8 mouse cellular contexts compared by ENCODE assay signal in the genomic region with DNA sequence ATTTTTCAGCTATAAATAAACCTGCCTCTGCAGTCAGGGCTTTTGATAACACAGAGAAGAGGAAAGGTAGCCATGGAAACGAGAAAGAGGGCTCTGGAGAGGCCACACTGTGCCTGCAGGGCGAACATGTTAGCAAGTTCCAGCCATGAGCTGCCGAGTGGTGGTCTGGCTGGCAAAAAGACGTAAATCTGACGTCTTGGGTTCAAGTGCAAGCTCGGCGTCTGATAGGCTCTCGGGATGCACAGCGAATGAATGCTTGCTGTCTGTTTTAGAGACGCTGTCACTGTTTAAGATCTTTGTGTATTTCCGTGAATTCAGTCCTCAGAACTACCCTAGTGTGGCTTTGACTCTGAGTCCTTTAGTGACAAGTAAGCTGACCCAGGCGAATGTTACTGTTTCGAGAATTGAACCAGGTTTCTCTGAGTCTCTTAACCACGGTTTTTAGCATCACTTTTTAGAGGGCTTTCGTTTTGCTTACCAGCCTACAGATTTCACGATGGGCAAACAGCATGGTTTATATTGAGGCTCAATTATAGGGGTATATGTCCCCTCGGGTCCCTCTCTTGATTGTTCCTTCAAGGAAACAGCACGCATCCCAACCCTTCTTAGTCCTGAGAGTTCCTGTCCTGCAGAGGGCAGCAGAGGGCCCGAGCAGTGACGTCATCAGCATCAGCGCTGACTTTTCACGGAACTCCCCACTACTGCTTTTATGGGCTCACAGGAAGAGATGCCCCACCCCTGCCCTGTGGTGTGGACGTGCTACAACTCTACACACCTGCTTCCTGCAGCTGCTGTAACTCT. TPM values are rescaled to one million over a fixed set of nuclear protein-coding genes. Genes with fewer than 3 reads are reported as not detected.
DNase-seq lines count a peak whose midpoint lies in the region; ATAC-seq lines count a peak whose summit lies in the region.

No protein-coding gene starts in this region.

- H3K4me2 ChIP-seq in hindbrain, embryonic 13.5 days: peak overlapping the region; percentile 50

- no peaks in the 10 kb centered on the region for H3K36me3 ChIP-seq in hindbrain, embryonic 13.5 days

- H3K9ac ChIP-seq in hindbrain, embryonic 13.5 days: no peak overlapping the region

- peaks cover 18% of the 10 kb centered on the region for H3K4me1 ChIP-seq in hindbrain, embryonic 13.5 days (replicated peaks)

- DNase-seq in MN1 (ENCODE audit: low spot score): peak; percentile 84
- peak; percentile 74 to 83 for DNase-seq in cerebellum, postnatal 14 days
- DNase-seq in frontal cortex, postnatal 14 days (ENCODE audit: low spot score in 2 of 2): peak; percentile 67 to 75
- DNase-seq in layer of hippocampus, postnatal 14 days (ENCODE audit: low spot score in 2 of 2): peak; percentile 64 to 78
- DNase-seq in lung, postnatal 10 days: peak; percentile 90
- peak; percentile 76 for DNase-seq in ovary, postnatal 14 days (ENCODE audit: low spot score)
- DNase-seq in thymus, postnatal 10 days (ENCODE audit: low spot score in 2 of 2): peak; percentile 91 to 93

- H3K9me3 ChIP-seq in hindbrain, embryonic 13.5 days: no peaks in the 10 kb centered on the region

- peak overlapping the region; percentile 73 for H3K27ac ChIP-seq in hindbrain, embryonic 13.5 days

- WGBS in hindbrain, embryonic 13.5 days: 36% methylated on average over 23 of the region's 23 CpGs

- H3K27me3 ChIP-seq in hindbrain, embryonic 13.5 days: no peaks in the 10 kb centered on the region

- peak; percentile 38; the same call in 1 of the 2 replicates for ATAC-seq in hindbrain, embryonic 13.5 days (ENCODE audit: low FRiP score)

- H3K4me3 ChIP-seq in hindbrain, embryonic 13.5 days: peak overlapping the region; percentile 22; the same call in 1 of the 2 replicates

RNA-seq across cellular contexts. Expression of a gene that starts 20.8 kb away (rescaled TPM):
- 0.14 TPM in 1 of 2 replicates, not detected in the other for polyA plus RNA-seq in hindbrain, embryonic 13.5 days (2015; fragmentation: Nextera tagmentation; extraction: Ambion mirVana)
- total RNA-seq in layer of hippocampus, postnatal 14 days (2021): not detected

RNA-seq across cellular contexts. Expression of a gene that starts 48.5 kb away (rescaled TPM):
- 0.44 TPM in 1 of 2 replicates, not detected in the other for polyA plus RNA-seq in hindbrain, embryonic 13.5 days (2015; fragmentation: Nextera tagmentation; extraction: Ambion mirVana)
- under 1 TPM in 1 of 2 experiments, not detected in 1; 0.23 TPM for total RNA-seq in layer of hippocampus, postnatal 14 days (2021)

Comparison
In these comparisons a context has a peak if more than half of its experiments do, and no peak if none do; other contexts are left out.
1. Peak in every context shown above with its lines: DNase-seq, ATAC-seq, H3K4me3 ChIP-seq and H3K27ac ChIP-seq.